Comparison of ENCODE assay signal across 8 mouse cellular contexts in genomic region chr10:24312191-24312611, GRCm38 (mm10).
DNase-seq lines count a peak whose midpoint lies in the region; ATAC-seq and TF ChIP-seq lines count a peak whose summit lies in the region.

No protein-coding gene starts in this region.

- TF ChIP-seq POLR2A in lung, adult 2 months (IDR thresholded peaks at IDR 0.05; ENCODE audit: borderline replicate concordance, extremely low read depth, low read depth, low read length), result no peak

- H3K27me3 ChIP-seq in forebrain, postnatal 0 days (ENCODE audit: insufficient read depth, low read length), result no peaks in the 10 kb centered on the region

- ATAC-seq in forebrain, postnatal 0 days, result peak; percentile 82

- DNase-seq in ES-CJ7 (ENCODE audit: low read depth, low spot score), result peak; percentile 87
- peak; percentile 63 for DNase-seq in c-Kit-positive CD71-positive TER-119-negative erythroid progenitor cells, embryonic 14.5 days (ENCODE audit: low read depth)
- peak; percentile 89 for DNase-seq in forebrain, postnatal 0 days
- DNase-seq in heart, postnatal 36 days, result peak; percentile 69 to 77
- DNase-seq in layer of hippocampus, adult 18-20 months (ENCODE audit: low spot score in 2 of 2), result peak; percentile 57 to 87
- peak; percentile 56 for DNase-seq in lung, adult 2 months
- peak; percentile 39 for DNase-seq in ovary, adult 18-20 months (ENCODE audit: low spot score)
- DNase-seq in thymus, postnatal 14 days, result peak; percentile 67

- WGBS in forebrain, postnatal 0 days, result under 1% methylated on average over 9 of the region's 9 CpGs
- WGBS in lung, adult 2 months, result under 1% methylated on average over 9 of the region's 9 CpGs

- no peaks in the 10 kb centered on the region for H3K36me3 ChIP-seq in forebrain, postnatal 0 days (ENCODE audit: insufficient read depth)

- no peaks in the 10 kb centered on the region for H3K4me1 ChIP-seq in forebrain, postnatal 0 days (ENCODE audit: insufficient read depth)
- no peaks in the 10 kb centered on the region; the same call in none of the 2 replicates for H3K4me1 ChIP-seq in lung, adult 2 months (ENCODE audit: control insufficient read depth, insufficient read depth, low read length)

- no peak overlapping the region for H3K4me3 ChIP-seq in forebrain, postnatal 0 days (ENCODE audit: low read depth, low read length)
- peak overlapping the region; percentile 43 for H3K4me3 ChIP-seq in lung, adult 2 months (replicated peaks; ENCODE audit: extremely low read depth, low read depth, low read length)

- no peak overlapping the region for H3K27ac ChIP-seq in forebrain, postnatal 0 days (ENCODE audit: low read depth, low read length)

- peaks cover 3% of the 10 kb centered on the region; the same call in 1 of the 2 replicates for H3K9me3 ChIP-seq in forebrain, postnatal 0 days (ENCODE audit: low read length)

- intact Hi-C loops in heart, postnatal 36 days (cut with DNase I), result loop anchor here (5.0 kb wide), 1 partner anchor 310 kb away; no protein-coding TSS in a partner anchor

- H3K9ac ChIP-seq in forebrain, postnatal 0 days, result no peak overlapping the region

- peak; percentile 70 for TF ChIP-seq CTCF in forebrain, postnatal 0 days (IDR thresholded peaks at IDR 0.05; ENCODE audit: low read depth)
- peak; percentile 75 for TF ChIP-seq CTCF in lung, adult 2 months (IDR thresholded peaks at IDR 0.05; ENCODE audit: insufficient read depth, low read length)

- H3K4me2 ChIP-seq in forebrain, postnatal 0 days (ENCODE audit: low read depth), result no peak overlapping the region

Comparison
In these comparisons a context has a peak if more than half of its experiments do, and no peak if none do; other contexts are left out.
1. DNase-seq: peak in every context shown above with its lines; median percentile 89 in forebrain, postnatal 0 days; 87 in ES-CJ7; 73 in heart, postnatal 36 days; 72 in layer of hippocampus, adult 18-20 months; 67 in thymus, postnatal 14 days; 63 in c-Kit-positive CD71-positive TER-119-negative erythroid progenitor cells, embryonic 14.5 days; 56 in lung, adult 2 months; 39 in ovary, adult 18-20 months.